In the genomic region with DNA sequence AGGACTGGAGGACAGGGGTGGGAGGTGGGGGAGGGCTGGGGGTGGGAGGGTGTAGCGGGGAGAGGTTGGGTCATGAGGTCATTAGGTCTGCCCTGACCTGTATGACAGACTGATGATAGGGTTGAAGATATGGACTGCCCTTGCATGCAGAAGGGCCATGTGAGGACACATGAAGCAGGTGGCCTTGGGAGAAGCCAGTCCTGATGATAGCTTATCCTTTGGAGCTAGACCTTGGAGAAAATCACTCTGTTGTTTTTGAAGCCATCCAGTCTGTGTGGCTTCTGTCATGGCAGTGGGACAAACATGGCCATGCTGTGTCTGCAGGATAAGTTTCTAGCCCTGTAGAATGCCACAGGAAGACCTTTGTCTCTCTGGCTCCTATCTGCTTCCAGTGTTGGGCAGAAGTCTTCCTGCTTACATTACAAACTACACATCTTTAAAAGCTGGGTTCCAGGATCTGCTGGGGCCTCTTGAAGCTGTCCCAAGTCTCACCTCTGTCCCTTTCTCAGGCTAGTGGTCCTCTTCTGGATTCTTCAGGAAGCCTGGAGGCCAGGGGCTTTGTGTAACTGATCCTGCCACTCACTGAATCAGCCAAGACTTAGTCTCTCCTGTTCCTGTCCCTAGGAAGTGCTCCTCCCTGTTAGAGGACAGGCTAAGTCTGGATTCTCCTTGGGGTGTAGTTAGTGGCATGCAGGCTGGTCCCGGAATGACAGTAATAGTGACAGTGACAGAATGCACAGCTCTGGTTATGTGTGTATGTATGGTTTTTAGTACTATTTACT, we compare ENCODE assay signal across 9 mouse cellular contexts. TPM values are rescaled to one million over a fixed set of nuclear protein-coding genes. Genes with fewer than 3 reads are reported as not detected.
A peak's percentile ranks its signal among the peaks of the same experiment; 100 is the strongest.
DNase-seq lines count a peak whose midpoint lies in the region; ATAC-seq and TF ChIP-seq lines count a peak whose summit lies in the region.
"Had no signal": no experiment of that assay in that cellular context is flagged by ENCODE, and none has a peak within 500 bp of the region (broad histone marks: within the 10 kb centered on the region; RNA-seq: fewer than 3 reads in every experiment).

No protein-coding gene starts in this region.

- no peaks in the 10 kb centered on the region for H3K36me3 ChIP-seq in kidney, embryonic 15.5 days
- no peaks in the 10 kb centered on the region for H3K36me3 ChIP-seq in embryonic facial prominence, embryonic 11.5 days (replicated peaks; ENCODE audit: control insufficient read depth, insufficient read depth, low read depth, low read length)
- no peaks in the 10 kb centered on the region for H3K36me3 ChIP-seq in forebrain, embryonic 12.5 days (replicated peaks)
- peaks cover 4% of the 10 kb centered on the region for H3K36me3 ChIP-seq in liver, embryonic 13.5 days

- WGBS in kidney, embryonic 15.5 days = 54% methylated on average over 2 of the region's 2 CpGs
- WGBS in embryonic facial prominence, embryonic 11.5 days = 59% methylated on average over 2 of the region's 2 CpGs
- WGBS in forebrain, embryonic 12.5 days = 62% methylated on average over 2 of the region's 2 CpGs
- WGBS in liver, embryonic 13.5 days (ENCODE audit: insufficient replicate concordance) = 54% methylated on average over 2 of the region's 2 CpGs

- intact Hi-C loops in left cerebral cortex, adult 2 months (cut with DNase I) = no loop called here

- H3K27me3 ChIP-seq in kidney, embryonic 15.5 days = no peaks in the 10 kb centered on the region
- no peaks in the 10 kb centered on the region for H3K27me3 ChIP-seq in embryonic facial prominence, embryonic 11.5 days (ENCODE audit: control insufficient read depth, insufficient read depth, low read length)
- no peaks in the 10 kb centered on the region for H3K27me3 ChIP-seq in forebrain, embryonic 12.5 days
- H3K27me3 ChIP-seq in liver, embryonic 13.5 days = no peaks in the 10 kb centered on the region

- H3K4me2 ChIP-seq in kidney, embryonic 15.5 days = peak overlapping the region; percentile 12; the same call in 1 of the 2 replicates
- no peak overlapping the region for H3K4me2 ChIP-seq in embryonic facial prominence, embryonic 11.5 days (ENCODE audit: low read depth, low read length)
- H3K4me2 ChIP-seq in forebrain, embryonic 12.5 days = no peak overlapping the region
- no peak overlapping the region for H3K4me2 ChIP-seq in liver, embryonic 13.5 days

- peaks cover 73% of the 10 kb centered on the region for H3K4me1 ChIP-seq in kidney, embryonic 15.5 days
- H3K4me1 ChIP-seq in embryonic facial prominence, embryonic 11.5 days (ENCODE audit: control insufficient read depth, insufficient read depth, low read length) = peaks cover 7% of the 10 kb centered on the region
- H3K4me1 ChIP-seq in forebrain, embryonic 12.5 days = peaks cover 21% of the 10 kb centered on the region
- peaks cover 33% of the 10 kb centered on the region for H3K4me1 ChIP-seq in liver, embryonic 13.5 days (replicated peaks)

- H3K4me3 ChIP-seq in kidney, embryonic 15.5 days (replicated peaks) = no peak overlapping the region
- no peak overlapping the region for H3K4me3 ChIP-seq in embryonic facial prominence, embryonic 11.5 days (ENCODE audit: low read depth, low read length)
- no peak overlapping the region for H3K4me3 ChIP-seq in forebrain, embryonic 12.5 days (replicated peaks)
- no peak overlapping the region for H3K4me3 ChIP-seq in liver, embryonic 13.5 days (replicated peaks)
- no peak overlapping the region for H3K4me3 ChIP-seq in left cerebral cortex, adult 2 months

- ATAC-seq in kidney, embryonic 15.5 days (replicated peaks; ENCODE audit: low FRiP score) = no peak
- ATAC-seq in embryonic facial prominence, embryonic 11.5 days (replicated peaks; ENCODE audit: insufficient number of reproducible peaks, low FRiP score, low TSS enrichment, low read depth) = no peak
- 0 out of 2 replicates have a peak, but pooled peaks have one; percentile 9 for ATAC-seq in forebrain, embryonic 12.5 days (ENCODE audit: low FRiP score)
- ATAC-seq in liver, embryonic 13.5 days (ENCODE audit: low read depth) = peak; percentile 37; the same call in 1 of the 2 replicates

- peak overlapping the region; percentile 96 for H3K27ac ChIP-seq in kidney, embryonic 15.5 days
- H3K27ac ChIP-seq in embryonic facial prominence, embryonic 11.5 days (replicated peaks; ENCODE audit: low read depth, low read length) = peak overlapping the region; percentile 47
- H3K27ac ChIP-seq in forebrain, embryonic 12.5 days = 0 out of 2 replicates have a peak overlapping the region, but pooled peaks have one; percentile 76
- H3K27ac ChIP-seq in liver, embryonic 13.5 days = 0 out of 2 replicates have a peak overlapping the region, but pooled peaks have one; percentile 29
- H3K27ac ChIP-seq in left cerebral cortex, adult 2 months = no peak overlapping the region; the same call in 1 of the 2 replicates
- H3K27ac ChIP-seq: macrophage had no signal

- no peak overlapping the region for H3K9ac ChIP-seq in kidney, embryonic 15.5 days
- no peak overlapping the region for H3K9ac ChIP-seq in embryonic facial prominence, embryonic 11.5 days (replicated peaks; ENCODE audit: low read length)
- no peak overlapping the region for H3K9ac ChIP-seq in forebrain, embryonic 12.5 days
- H3K9ac ChIP-seq in liver, embryonic 13.5 days = no peak overlapping the region

- no peaks in the 10 kb centered on the region for H3K9me3 ChIP-seq in kidney, embryonic 15.5 days (replicated peaks)
- H3K9me3 ChIP-seq in embryonic facial prominence, embryonic 11.5 days (replicated peaks; ENCODE audit: control insufficient read depth, low read length) = no peaks in the 10 kb centered on the region
- no peaks in the 10 kb centered on the region for H3K9me3 ChIP-seq in forebrain, embryonic 12.5 days
- H3K9me3 ChIP-seq in liver, embryonic 13.5 days (replicated peaks) = no peaks in the 10 kb centered on the region

- no peak for TF ChIP-seq CTCF in left cerebral cortex, adult 2 months (IDR thresholded peaks at IDR 0.05)

- no peak for DNase-seq in kidney, postnatal 36 days
- no peak for DNase-seq in embryonic facial prominence, embryonic 11.5 days (ENCODE audit: low spot score)
- no peak for DNase-seq in liver, embryonic 13.5 days
- DNase-seq in left cerebral cortex, adult 2 months (ENCODE audit: extremely low spot score in 1 of 2, low spot score in 2 of 2) = no peak
- no peak for DNase-seq in right cerebral cortex, postnatal 14 days
- DNase-seq: cerebellum, adult 8-10 months had no signal

RNA-seq across cellular contexts. Expression of gene Chst11, which starts 58.4 kb away (rescaled TPM):
- polyA plus RNA-seq in kidney, embryonic 15.5 days (2015; fragmentation: Nextera tagmentation; extraction: Ambion mirVana) = 3.8 and 4.7 TPM in 2 replicates
- polyA plus RNA-seq in embryonic facial prominence, embryonic 11.5 days (2014; fragmentation: Nextera tagmentation; extraction: Ambion mirVana) = 2.1 and 2.3 TPM in 2 replicates
- polyA plus RNA-seq in forebrain, embryonic 12.5 days (2016; fragmentation: Nextera tagmentation; extraction: Ambion mirVana) = 1.8 and 2.6 TPM in 2 replicates
- polyA plus RNA-seq in liver, embryonic 13.5 days (2015; fragmentation: Nextera tagmentation; extraction: Ambion mirVana) = 1.2 and 1.3 TPM in 2 replicates
- 10 to 100 TPM; 31.1 to 35.0 TPM for total RNA-seq in left cerebral cortex, adult 2 months (2021)

Comparison
In these comparisons a context has a peak if more than half of its experiments do, and no peak if none do; other contexts are left out.
1. ATAC-seq: peak in forebrain, embryonic 12.5 days (single experiment) and liver, embryonic 13.5 days (single experiment); none in kidney, embryonic 15.5 days (single experiment) and embryonic facial prominence, embryonic 11.5 days (single experiment).